Mouse (Mus musculus) liver, embryonic 12.5 days (tissue): ENCODE data around the gene Gm9048. TPM values are rescaled to one million over a fixed set of nuclear protein-coding genes. Genes with fewer than 3 reads are reported as not detected.
"Not testable (repeated sequence)": the region's sequence is repeated elsewhere in the genome, so short reads cannot be mapped to it uniquely, and the experiment has no call there.

ENCODE experiments used
- ATAC-seq: fragments of 200-750 bp; cut with Nextera tagmentation; 2 replicates; pipeline ENCODE4 v1.8.0; 2017; ENCODE audit warnings: moderate number of reproducible peaks, mild to moderate bottlenecking, moderate library complexity
- H3K27ac ChIP-seq: fragments of 300-500 bp; sonication (generic); 2 replicates; pipeline ENCODE4 v1.5.1; 2016; ENCODE audit warnings: mild to moderate bottlenecking
- H3K27me3 ChIP-seq: fragments of 300-500 bp; sonication (generic); replicated peaks from 2 replicates; pipeline ENCODE4 v1.6.1; 2016; ENCODE audit warnings: mild to moderate bottlenecking, moderate library complexity
- H3K36me3 ChIP-seq: fragments of 300-500 bp; sonication (generic); 2 replicates; pipeline ENCODE4 v1.6.1; 2016; ENCODE audit warnings: mild to moderate bottlenecking, moderate library complexity
- H3K4me1 ChIP-seq: fragments of 300-500 bp; sonication (generic); 2 replicates; pipeline ENCODE4 v1.6.1; 2016
- H3K4me2 ChIP-seq: fragments of 300-500 bp; sonication (generic); 2 replicates; pipeline ENCODE4 v1.6.1; 2016; ENCODE audit warnings: mild to moderate bottlenecking, moderate library complexity
- H3K4me3 ChIP-seq: fragments of 300-500 bp; sonication (generic); 2 replicates; pipeline ENCODE4 v1.5.1; 2016; ENCODE audit warnings: mild to moderate bottlenecking, moderate library complexity
- H3K9ac ChIP-seq: fragments of 300-500 bp; sonication (generic); 2 replicates; pipeline ENCODE4 v1.6.1; 2016; ENCODE audit warnings: mild to moderate bottlenecking, moderate library complexity
- H3K9me3 ChIP-seq: fragments of 300-500 bp; sonication (generic); replicated peaks from 2 replicates; pipeline ENCODE4 v1.6.1; 2016; ENCODE audit warnings: mild to moderate bottlenecking, moderate library complexity
- WGBS: fragments of 180-500 bp; shearing (Covaris S2); methylation state at CpG from one replicate; pipeline ENCODE4 v1.1.7; 2016; ENCODE audit not compliant: insufficient replicate concordance; 5-methylcytosine and 5-hydroxymethylcytosine counted together
- polyA plus RNA-seq: library from polyadenylated mRNA; unstranded; fragments of >200 nt; fragmentation: Nextera tagmentation; extraction: Ambion mirVana; gene quantifications from 2 replicates; pipeline ENCODE4 v1.2.1, GENCODE M21; 2016

Gene Gm9048
- polyA plus RNA-seq = not detected in 2 replicates

GRCm38 (mm10) chr10:118348579-118348978 lies at the start of gene Gm9048:
TSS of gene Gm9048 (minus strand) at chr10:118348679.
- not testable (repeated sequence) for H3K4me1 ChIP-seq, H3K4me3 ChIP-seq, H3K4me2 ChIP-seq, H3K9me3 ChIP-seq, H3K27me3 ChIP-seq, H3K27ac ChIP-seq, ATAC-seq, H3K9ac ChIP-seq, H3K36me3 ChIP-seq
- 33% methylated on average over 1 of the region's 14 CpGs for WGBS

- Histone ChIP-seq H3K36me3 (no peaks in the 10 kb centered on the region), H3K27me3 (no peaks in the 10 kb centered on the region), H3K4me1 (no peaks in the 10 kb centered on the region), H3K27ac (no peak overlapping the region), H3K9me3 (no peaks in the 10 kb centered on the region), H3K4me2 (no peak overlapping the region), H3K4me3 (no peak overlapping the region), H3K9ac (no peak overlapping the region)
- ATAC-seq = peak; percentile 32; the same call in 1 of the 2 replicates
- 7% methylated on average over 10 of the region's 10 CpGs for WGBS
Measured at GRCm38 (mm10) chr10:118370443-118370842, 22.0 kb upstream of the Gm9048 start.

DNA sequence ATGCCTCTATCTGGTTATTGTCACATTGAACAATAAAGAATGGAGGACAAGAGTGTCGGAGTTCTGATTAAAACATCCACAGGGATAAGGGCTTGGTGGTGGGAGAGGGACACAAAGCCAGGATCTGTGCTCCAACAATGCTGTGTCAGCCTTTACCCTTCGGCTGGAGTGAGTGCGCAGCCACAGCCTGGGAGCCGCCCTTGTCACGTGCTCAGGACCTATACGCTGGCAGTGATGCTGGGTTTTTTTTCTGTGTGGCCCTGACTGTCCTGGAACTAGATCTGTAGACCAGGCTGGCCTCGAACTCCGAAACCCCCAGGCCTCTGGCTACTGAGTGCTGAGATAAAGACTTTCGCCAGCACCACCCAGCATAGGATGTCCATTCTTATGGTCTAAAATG lies 21.0 kb upstream of the Gm9048 start:
- WGBS = 80% methylated on average over 9 of the region's 9 CpGs
- ATAC-seq = no peak
- Histone ChIP-seq H3K36me3 (no peaks in the 10 kb centered on the region), H3K9me3 (no peaks in the 10 kb centered on the region), H3K27ac (no peak overlapping the region), H3K27me3 (no peaks in the 10 kb centered on the region), H3K9ac (no peak overlapping the region), H3K4me1 (no peaks in the 10 kb centered on the region), H3K4me3 (no peak overlapping the region), H3K4me2 (no peak overlapping the region)

DNA sequence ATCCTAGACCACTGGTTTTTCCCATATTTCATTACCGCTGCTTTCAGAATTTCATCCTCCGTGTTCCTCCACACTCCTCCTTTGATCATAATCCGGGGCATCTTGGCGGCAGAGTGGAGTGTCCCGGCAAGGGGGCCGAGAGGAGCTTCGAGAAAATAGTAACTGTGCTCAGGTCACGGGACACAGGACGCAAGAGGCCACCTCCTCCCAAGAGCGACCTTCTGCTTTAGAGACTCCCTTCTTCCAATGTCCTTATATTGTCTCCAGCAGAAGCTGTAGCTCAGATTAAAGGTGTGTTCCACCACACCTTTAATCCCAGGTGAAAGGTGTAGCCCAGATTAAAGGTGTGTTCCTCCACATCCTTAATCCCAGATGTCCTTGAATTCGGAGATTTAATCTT lies 5.5 kb upstream of the Gm9048 start, which contains the start of gene Gm9049:
Gene Gm9049 (minus strand): TSS at position 101 of the 400 bp plus-strand sequence.
- 86% methylated on average over 1 of the region's 11 CpGs for WGBS
- not testable (repeated sequence) for H3K9ac ChIP-seq

DNA sequence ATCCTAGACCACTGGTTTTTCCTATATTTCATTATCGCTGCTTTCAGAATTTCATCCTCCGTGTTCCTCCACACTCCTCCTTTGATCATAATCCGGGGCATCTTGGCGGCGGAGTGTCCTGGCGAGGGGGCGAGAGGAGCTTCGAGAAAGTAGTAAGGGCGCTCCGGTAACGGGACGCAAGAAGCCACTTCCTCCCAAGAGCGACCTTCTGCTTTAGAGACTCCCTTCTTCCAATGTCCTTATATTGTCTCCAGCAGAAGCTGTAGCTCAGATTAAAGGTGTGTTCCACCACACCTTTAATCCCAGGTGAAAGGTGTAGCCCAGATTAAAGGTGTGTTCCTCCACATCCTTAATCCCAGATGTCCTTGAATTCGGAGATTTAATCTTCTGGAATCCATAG lies 5.3 kb downstream of the Gm9048 start, which contains the start of gene Gm9046:
Gene Gm9046 (minus strand): TSS at position 101 of the 400 bp plus-strand sequence.
- WGBS = no CpG with 5 or more reads among the region's 14 CpGs
- not testable (repeated sequence) for H3K27ac ChIP-seq, H3K9me3 ChIP-seq, H3K4me3 ChIP-seq, ATAC-seq, H3K36me3 ChIP-seq, H3K4me1 ChIP-seq, H3K27me3 ChIP-seq, H3K4me2 ChIP-seq, H3K9ac ChIP-seq

More for the DNA sequence above, 5.5 kb upstream of the Gm9048 start, which contains the start of gene Gm9049:
- H3K36me3 ChIP-seq, H3K9me3 ChIP-seq, H3K27me3 ChIP-seq, ATAC-seq, H3K27ac ChIP-seq, H3K4me2 ChIP-seq, H3K4me3 ChIP-seq, H3K4me1 ChIP-seq: not testable (repeated sequence)

- ATAC-seq, H3K27ac ChIP-seq, H3K27me3 ChIP-seq, H3K36me3 ChIP-seq, H3K4me2 ChIP-seq, H3K4me3 ChIP-seq, H3K9me3 ChIP-seq, H3K9ac ChIP-seq, H3K4me1 ChIP-seq: not testable (repeated sequence)
- WGBS = no CpG with 5 or more reads among the region's 14 CpGs
Measured at GRCm38 (mm10) chr10:118337731-118338130, 10.7 kb downstream of the Gm9048 start, which contains the start of gene Gm9045. TSS of gene Gm9045 (minus strand) at chr10:118337831.

GRCm38 (mm10) chr10:118332308-118332707 lies 16.2 kb downstream of the Gm9048 start, which contains the start of gene Gm9044:
TSS of gene Gm9044 (minus strand) at chr10:118332408.
- H3K4me2 ChIP-seq, H3K27me3 ChIP-seq, H3K27ac ChIP-seq, H3K4me3 ChIP-seq, H3K36me3 ChIP-seq, H3K9ac ChIP-seq, H3K9me3 ChIP-seq, H3K4me1 ChIP-seq, ATAC-seq: not testable (repeated sequence)
- WGBS = no CpG with 5 or more reads among the region's 14 CpGs

- H3K9me3 ChIP-seq, H3K4me1 ChIP-seq, H3K4me3 ChIP-seq, H3K27me3 ChIP-seq, ATAC-seq, H3K4me2 ChIP-seq, H3K9ac ChIP-seq, H3K36me3 ChIP-seq, H3K27ac ChIP-seq: not testable (repeated sequence)
- no CpG with 5 or more reads among the region's 11 CpGs for WGBS
Measured at GRCm38 (mm10) chr10:118326869-118327268, 21.6 kb downstream of the Gm9048 start, which contains the start of gene Gm9040. TSS of gene Gm9040 (minus strand) at chr10:118326969.

DNA sequence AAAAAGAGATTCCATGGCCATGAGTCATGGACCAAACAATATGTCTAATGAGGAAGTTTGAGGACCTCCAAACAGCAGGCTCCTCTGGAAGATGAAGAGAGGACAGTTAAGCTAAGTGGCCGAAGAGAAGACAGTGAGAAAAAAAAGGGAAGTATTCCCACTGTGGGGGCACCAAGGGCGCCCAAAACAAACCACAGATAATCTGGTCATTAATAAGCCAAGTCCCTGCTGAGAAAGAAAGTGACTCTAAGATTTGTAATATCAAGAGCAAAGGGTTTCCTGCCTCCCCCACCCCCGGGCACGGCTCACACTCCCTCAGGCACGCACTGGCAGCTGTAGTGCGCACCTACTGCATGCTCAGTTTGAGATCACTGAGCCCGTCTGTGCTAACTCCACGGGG lies 29.5 kb downstream of the Gm9048 start:
- Histone ChIP-seq H3K27me3 (no peaks in the 10 kb centered on the region), H3K27ac (no peak overlapping the region), H3K4me3 (no peak overlapping the region), H3K4me1 (no peaks in the 10 kb centered on the region), H3K36me3 (no peaks in the 10 kb centered on the region), H3K4me2 (no peak overlapping the region), H3K9me3 (no peaks in the 10 kb centered on the region), H3K9ac (no peak overlapping the region)
- 30% methylated on average over 8 of the region's 8 CpGs for WGBS
- ATAC-seq = no peak

DNA sequence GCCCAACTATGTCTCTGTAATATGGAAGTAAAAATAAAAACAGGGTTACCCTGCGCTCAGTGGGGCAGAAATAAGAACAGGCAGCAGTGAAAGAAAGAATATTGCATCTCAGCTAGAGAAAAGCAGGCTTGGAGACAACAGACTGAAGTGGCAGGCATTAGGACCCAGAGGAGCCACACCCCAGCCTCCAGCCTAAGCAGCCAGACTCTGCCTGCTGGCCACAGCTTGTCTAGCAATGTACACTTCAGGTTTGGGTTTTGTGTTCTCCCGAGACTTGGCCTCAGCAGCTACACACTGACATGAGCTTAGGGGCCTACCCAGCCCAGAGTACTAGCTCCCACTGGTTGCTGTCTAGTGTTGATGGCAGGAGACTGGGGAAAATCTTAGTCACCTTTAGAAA lies 46.3 kb downstream of the Gm9048 start:
- H3K9me3 ChIP-seq = not testable (repeated sequence)

More for the DNA sequence above, 46.3 kb downstream of the Gm9048 start:
- 33% methylated on average over 2 of the region's 2 CpGs for WGBS
- not testable (repeated sequence) for H3K9ac ChIP-seq, H3K27ac ChIP-seq, H3K36me3 ChIP-seq, H3K4me3 ChIP-seq, H3K27me3 ChIP-seq, ATAC-seq, H3K4me2 ChIP-seq, H3K4me1 ChIP-seq

Other genes with a start within 250 kb of the Gm9048 start
- 17.9 and 19.6 TPM in 2 replicates for gene Mdm1, start 206.9 kb downstream of the Gm9048 start, polyA plus RNA-seq
- not detected in 2 replicates for gene Il22, start 143.7 kb downstream of the Gm9048 start, polyA plus RNA-seq
- not detected in 2 replicates for gene Gm32717, start 107.9 kb downstream of the Gm9048 start, polyA plus RNA-seq
- gene Gm32802, start 90.0 kb downstream of the Gm9048 start, polyA plus RNA-seq = not detected in 2 replicates
- gene Iltifb, start 53.6 kb downstream of the Gm9048 start, polyA plus RNA-seq = not detected in 2 replicates
- gene Gm9040, start 21.7 kb downstream of the Gm9048 start, polyA plus RNA-seq = not detected in 2 replicates
- gene Gm9044, start 16.3 kb downstream of the Gm9048 start, polyA plus RNA-seq = not detected in 2 replicates
- 0.05 TPM in 1 of 2 replicates, not detected in the other for gene Gm9045, start 10.8 kb downstream of the Gm9048 start, polyA plus RNA-seq
- not detected in 2 replicates for gene Gm9046, start 5.4 kb downstream of the Gm9048 start, polyA plus RNA-seq
- gene Gm9049, start 5.4 kb upstream of the Gm9048 start, polyA plus RNA-seq = 0.05 TPM in 1 of 2 replicates, not detected in the other
- gene Ifng, start 92.4 kb upstream of the Gm9048 start, polyA plus RNA-seq = not detected in 2 replicates